Mouse (Mus musculus): Measurements from ENCODE around the gene Sdhaf2.
A peak's percentile ranks its signal among the peaks of the same experiment; 100 is the strongest.
"Not testable (repeated sequence)": the region's sequence is repeated elsewhere in the genome, so short reads cannot be mapped to it uniquely, and the experiment has no call there.

The Sdhaf2 gene

DNA sequence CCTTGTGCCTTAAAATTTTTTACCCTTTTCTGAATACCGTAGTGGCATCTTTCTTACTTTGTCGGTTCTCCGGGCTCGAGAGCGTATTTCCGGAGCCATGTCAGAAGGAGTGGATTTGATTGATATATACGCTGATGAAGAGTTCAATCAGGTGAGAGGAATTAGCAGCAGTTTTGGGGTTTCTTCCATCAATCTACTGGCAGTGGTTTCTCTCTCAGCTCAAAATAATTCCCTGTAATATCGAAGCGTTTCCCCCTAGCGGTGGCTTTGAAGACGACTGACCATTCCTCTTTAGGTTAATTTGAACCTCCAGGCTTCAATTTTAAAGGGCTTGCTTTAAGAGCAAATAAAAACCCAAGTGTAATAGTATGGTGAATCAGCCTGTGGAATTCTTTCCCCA lies at the start of gene Sdhaf2:
TSS of gene Sdhaf2 (minus strand) at position 233 of the 400 bp plus-strand sequence.
- no peak for DNase-seq (ENCODE audit: low spot score)

DNA sequence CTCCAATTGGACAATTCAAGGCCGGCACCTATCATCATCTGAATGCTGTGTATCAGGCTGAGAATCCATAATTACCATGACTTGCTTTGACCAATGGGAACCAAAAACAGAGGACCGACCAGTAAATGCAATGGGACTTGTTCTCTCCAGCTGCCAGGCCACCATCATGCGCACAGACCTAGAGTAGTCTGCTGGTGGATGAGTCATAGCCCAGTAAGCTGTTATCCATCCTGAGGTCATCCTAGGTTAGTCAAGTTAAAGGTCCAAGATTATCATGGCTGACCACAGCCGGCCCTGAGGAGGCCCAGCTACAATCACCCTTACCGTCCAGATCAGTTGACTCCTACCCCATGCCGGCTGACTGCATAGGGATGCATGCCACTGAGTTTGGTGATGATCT lies 43.7 kb upstream of the Sdhaf2 start:
- no peak for DNase-seq (ENCODE audit: low spot score)

DNA sequence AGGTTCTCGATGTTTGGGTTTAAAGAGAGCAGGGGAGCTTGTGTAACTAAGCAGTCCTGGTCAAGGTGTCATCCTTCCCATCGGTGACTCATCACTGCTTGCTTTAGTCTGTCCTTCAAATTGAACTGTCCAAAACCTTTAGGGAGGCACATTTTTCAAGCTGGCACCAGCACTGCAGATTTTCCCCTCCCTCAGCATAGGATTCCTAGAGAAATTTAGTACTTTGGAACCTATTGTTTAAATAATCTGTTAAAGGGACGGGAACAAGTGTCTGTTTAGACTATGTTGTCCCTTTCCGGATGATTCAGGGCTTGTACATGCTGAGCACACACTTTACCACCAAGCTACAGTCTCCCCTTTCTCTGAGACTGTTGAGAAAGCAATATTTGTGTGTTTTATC lies 39.3 kb upstream of the Sdhaf2 start:
- no peak for DNase-seq (ENCODE audit: low spot score)

DNA sequence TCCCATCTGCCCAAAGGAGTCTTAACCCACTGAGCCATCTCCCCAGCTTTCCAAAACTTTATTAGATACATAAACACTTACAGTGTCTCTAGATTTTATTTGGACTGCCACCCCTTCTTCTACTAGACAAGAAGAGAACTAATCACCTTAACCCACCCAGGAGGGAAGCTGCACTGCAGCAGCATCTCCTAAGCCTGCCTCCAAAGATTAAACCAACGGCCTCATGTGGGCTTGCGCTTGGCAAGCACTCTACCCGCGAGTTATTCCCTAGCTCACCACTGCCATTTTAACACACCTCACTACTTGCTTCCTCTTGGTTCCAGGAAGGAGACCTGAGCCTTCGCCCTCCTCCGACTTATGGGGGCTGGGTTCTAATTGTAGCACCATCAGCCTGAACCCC lies 38.3 kb upstream of the Sdhaf2 start:
- no peak for DNase-seq (ENCODE audit: low spot score)

DNA sequence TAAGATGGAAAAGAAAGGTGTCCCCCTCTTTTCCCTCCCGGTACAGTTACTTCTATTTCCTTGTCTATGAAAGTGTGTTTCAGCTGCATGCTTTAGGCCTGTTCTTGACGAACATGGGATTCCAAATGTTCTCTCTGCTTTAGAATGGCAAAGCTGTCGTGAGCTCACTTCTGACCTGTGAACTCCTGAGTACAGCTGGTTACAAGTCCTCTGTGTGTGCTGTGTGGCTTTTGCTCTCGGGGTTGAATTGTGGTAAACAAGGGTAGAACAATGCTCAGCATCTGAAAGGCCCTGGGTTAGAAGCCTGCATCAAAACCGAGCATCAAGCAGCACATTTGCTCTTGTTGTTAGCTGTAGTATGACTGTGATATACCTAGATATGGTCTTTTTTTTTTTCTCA lies 36.4 kb upstream of the Sdhaf2 start:
- no peak for DNase-seq (ENCODE audit: low spot score)

DNA sequence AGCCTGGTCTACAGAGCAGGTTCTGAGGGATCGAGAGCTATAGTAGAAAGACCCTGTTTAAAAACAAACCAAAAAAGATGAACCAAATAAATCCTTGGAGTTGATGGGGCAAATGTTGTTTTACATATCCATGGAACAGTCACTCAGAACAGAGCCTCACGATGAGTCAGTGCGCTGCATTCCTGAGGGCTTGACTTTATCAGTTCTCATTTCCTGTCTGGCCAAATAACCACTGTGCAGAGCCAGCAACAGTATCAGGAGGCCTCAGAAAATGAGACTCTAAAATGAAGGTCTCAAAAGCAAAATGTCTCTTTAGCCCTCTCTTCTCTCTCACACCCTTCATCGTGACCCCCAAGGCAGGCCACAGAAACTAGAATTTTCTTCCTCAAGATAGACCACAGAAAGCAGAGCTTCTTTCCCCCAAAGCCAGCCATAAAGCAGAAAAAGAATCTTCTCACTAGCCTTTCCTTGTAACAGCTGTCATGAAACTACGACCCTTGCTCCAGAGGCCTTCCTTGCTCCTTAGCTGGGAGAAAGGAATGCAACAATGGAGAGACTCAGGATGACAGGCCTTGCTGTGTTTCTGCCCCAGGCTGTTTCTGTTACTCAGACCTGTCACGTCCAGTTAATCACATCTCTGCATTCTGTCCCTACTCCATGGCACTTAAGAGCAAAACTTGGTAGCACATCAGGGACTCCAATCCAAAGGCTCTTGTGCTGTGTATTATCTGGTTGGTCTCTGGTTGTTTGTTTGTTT lies 35.8 kb upstream of the Sdhaf2 start:
- no peak for DNase-seq (ENCODE audit: low spot score)

DNA sequence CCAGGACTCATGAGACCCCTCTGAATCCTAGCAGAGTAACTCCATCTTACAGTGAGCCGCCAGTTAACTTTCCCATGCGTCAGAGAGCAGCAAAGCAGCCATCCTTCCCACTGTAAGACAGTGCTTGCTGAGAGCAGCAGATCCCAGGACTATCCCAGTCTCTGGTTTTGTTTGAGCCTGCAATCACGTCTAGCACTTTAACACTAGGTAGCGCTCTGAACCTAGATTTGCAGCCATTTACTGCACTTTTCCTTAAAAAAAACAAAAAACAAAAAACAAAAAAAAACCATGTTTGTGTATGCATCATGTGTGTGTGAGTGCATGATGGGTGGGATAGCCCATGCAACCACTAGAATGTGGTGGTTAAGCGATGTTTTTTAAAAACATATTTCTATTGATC lies 34.2 kb upstream of the Sdhaf2 start:
- DNase-seq (ENCODE audit: low spot score), result no peak

DNA sequence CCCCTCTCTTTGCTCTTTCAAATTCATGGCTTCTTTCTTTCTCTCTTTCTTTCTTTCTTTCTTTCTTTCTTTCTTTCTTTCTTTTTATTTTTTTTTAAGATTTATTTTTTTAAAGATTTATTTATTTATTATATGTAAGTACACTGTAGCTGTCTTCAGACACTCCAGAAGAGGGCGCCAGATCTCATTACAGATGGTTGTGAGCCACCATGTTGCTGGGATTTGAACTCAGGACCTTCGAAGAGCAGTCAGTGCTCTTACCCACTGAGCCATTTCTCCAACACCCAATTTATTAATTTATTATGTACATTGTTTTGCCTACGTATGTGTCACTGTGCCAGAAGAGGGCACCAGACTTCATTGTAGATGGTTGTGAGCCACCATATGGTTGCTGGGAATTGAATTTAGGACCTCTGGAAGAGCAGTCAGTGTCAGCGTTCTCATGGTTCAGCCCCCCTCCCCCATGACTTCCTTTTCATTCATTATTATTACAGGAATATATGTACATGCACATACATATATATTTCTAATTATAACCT lies 32.0 kb upstream of the Sdhaf2 start:
- DNase-seq (ENCODE audit: low spot score), result not testable (repeated sequence)

DNA sequence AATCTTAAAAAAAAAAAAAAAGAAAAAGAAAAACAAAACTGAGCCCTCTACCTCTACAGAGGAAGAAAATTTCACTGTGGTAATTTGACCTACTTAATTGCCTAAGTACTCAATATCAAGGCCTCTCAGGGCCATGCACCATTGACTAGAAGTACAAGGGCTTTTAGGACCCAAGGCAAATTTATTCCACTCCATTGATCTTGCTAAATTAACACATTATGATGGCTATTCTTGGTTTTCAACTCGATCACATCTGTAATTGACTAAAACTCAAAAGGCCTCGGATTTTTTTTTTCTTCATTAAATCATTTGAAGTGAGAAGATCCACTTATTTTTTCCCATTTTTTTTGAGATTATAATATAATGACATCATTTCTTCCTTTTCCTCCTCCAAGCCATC lies 31.5 kb upstream of the Sdhaf2 start:
- no peak for DNase-seq (ENCODE audit: low spot score)

DNA sequence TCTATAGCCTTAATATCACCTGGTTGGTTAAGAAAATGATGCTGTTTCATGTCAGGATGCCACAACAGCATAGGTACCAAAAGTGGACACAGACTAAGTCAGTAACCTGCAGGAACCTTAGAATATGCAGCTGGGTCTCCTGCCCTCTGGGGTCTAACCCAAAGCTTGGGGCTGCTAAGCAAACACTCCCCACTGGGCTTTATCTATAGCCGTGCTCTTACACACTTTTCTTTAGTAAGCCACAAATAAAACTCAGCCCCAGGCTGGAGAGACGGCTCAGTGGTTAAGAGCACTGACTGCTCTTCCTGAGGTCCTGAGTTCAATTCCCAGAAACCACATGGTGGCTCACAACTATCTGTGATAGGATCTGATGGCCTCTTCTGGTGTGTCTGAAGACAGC lies 31.1 kb upstream of the Sdhaf2 start:
- no peak for DNase-seq (ENCODE audit: low spot score)

DNA sequence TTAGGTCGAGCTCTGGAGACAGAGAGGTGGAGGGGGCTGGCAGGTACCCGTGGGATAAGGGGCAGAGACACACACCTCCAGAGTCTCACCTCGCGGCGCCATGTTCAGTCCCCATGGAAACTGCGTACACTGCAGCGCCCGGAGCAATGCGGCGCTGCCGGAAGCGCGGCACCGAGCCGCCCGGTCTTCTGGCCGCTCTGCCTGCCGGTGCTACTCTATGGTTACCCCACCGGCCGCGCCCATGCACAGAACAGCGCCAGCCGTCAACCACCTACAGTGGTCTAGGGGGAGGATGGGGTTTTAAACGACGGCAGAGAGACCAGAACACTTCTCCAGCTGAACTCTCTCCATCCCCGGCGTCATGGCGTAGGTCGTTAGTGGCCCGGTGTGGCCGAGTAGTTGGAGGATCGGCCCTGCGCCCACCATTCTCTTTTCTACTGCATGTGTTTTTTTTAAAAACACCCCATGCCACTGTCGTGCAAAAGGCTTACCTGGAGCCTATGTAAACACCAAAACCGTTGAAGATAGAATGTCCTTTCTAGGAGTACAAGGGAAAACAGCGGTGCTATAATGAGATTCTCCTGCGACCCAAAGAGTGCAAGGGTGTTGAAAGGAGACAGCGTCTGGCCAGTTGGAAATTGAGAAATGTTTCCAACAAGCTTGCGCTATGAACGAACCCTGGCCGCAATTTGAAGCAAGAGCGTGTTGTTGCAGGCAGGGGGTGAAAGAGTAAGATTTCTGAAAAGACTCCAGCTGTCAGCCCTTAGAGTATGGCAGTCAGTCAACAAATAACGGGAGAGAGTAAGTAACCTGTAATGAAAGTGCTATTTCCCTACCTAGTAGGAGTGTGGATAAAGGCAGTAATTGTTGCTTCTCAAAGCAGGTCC lies 29.9 kb upstream of the Sdhaf2 start, which contains the start of gene Tmem216:
TSS of gene Tmem216 (minus strand) at position 615 of the 887 bp plus-strand sequence.
- DNase-seq (ENCODE audit: low spot score), result peak; percentile 78

DNA sequence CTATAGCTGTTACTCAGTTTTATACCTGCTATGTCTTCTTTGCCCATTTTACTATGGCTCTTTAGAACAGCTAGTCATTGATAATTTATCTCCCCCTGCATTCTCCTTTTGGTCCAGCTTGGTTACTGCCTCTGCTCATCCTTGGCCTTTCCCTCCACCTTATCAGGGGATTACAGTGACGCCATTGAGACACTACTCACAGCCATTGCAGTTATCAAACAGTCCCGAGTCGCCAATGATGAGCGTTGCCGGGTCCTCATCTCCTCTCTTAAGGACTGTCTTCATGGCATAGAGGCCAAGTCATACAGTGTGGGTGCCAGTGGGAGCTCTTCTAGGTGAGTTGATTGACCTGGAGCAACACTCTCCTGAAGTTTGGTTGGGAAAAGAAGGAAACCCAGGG lies 13.5 kb upstream of the Sdhaf2 start:
- no peak for DNase-seq (ENCODE audit: low spot score)

DNA sequence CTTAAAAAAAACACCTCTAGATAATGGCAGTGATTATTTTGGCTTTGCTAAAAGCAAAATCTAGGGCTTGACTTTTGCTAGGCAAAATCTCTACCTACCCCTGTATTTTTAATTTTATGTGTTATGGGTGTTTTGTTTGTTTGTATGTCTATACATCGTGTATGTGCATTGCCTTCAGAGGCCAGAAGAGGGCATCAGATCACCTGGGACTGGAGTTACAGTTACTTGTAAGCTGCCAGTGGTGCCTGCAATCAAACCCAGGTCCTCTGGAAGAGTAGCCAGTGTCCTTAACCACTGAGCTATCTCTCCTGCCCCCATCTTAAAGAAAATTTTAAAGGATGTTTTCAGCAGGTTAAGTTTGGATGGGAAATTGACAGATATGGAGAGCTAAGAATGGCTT lies 4.1 kb upstream of the Sdhaf2 start:
- DNase-seq (ENCODE audit: low spot score), result no peak

DNA sequence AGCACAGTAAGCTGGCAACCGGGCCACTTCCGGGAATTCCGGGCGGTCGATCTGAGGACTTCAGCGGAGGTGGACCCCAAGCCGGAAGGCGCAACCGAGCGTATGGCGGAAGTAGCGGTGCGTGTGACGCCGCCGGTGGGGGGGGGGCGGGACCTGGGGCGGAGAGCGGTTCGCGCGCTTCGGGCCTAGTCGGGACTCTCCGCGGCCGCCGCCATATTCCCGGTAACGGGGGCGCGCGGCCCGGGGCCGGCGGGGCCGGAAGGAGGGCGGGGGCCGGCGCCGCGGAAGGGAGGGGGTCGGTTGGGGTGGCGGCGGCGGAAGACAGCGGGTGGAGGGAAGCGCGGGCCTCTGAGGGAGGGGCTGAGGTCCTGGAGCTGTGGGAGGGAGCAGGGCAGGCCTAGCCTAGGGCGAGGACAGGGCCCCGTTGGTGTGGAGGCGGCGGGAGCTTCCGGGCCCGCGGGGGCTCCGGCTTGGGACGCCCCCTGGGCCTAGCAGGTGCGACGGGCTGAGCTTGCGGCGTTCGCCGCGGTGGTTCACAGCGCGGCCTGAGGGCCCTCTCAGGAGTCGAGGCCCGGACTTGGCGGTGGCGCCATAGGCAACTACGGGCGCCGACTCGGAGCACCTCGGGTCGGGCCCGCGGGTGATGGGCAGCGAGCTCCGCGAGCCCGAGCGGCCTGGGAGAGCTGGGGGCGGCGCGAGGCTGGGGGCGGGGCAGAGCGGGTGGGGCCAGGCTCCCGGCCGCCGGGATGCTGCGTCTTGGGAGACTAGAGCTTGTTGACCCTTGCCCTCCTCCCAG lies 638 bp downstream of the Sdhaf2 start, which contains the start of gene Cpsf7:
TSS of gene Cpsf7 (plus strand) at position 161 of the 796 bp plus-strand sequence.
- peak; percentile 83 for DNase-seq (ENCODE audit: low spot score)

DNA sequence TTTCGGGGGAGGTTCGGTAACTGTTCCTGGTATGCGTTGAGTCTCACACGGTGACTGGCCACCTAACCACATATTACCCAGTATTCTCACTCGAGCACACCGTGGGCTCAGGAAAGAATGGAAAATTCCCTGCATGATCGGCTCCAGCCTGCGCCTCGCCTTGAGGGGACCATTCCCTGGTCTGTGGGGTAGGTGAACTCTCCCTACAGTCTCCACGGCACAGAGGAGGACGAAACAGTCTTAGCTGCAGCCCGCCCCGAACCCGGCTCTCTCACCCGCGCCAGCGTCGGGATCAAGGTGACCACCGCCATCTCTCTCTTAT lies 1.2 kb downstream of the Sdhaf2 start:
- no peak for DNase-seq (ENCODE audit: low spot score)

DNA sequence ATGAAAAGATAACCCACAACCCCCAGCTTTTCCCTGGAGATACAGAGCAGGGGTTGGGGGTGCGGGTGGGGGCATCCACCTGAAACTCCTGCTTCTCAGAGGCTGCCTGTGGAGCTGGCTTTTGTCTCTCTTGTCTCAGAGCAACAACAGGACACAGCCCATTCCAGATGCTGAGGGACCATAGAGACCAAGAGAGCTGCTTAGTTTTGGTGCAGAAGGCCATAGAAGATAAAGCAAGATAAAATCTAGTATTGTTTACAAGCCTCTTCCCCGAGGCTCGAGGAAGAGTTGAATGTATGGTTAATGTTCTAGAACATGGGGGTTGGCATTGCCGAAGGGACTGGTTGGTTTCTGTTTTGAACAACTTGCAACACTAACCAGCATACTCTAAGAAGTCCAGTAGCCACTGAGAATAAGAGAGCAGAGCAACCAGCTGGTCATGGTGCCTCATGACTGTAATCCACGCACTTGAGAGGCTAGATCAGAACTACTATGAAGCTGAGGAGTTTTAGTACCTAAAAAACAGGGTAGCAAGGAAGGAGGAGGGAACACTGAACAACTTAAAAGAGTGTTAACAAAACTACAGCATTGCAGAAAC lies 2.4 kb downstream of the Sdhaf2 start:
- no peak for DNase-seq (ENCODE audit: low spot score)

DNA sequence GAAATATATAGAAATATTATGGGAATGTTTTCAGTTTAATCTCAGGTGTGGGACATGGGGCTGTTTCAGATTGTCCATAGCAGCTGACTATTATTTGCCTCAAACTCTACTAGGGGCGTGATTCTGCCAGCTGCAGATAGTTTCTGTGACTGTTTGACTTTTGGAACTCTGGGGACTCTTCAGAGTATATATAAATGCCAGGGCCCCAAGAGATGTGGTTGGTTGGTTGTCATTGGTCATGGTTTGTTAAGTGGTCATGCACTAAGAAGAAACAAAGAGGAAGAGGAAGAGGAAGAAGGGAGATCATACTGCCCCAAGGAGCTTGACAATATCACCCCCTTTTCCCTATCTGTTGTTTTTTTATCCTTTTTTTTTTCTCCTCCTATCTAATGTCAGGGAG lies 4.0 kb downstream of the Sdhaf2 start:
- no peak for DNase-seq (ENCODE audit: low spot score)

DNA sequence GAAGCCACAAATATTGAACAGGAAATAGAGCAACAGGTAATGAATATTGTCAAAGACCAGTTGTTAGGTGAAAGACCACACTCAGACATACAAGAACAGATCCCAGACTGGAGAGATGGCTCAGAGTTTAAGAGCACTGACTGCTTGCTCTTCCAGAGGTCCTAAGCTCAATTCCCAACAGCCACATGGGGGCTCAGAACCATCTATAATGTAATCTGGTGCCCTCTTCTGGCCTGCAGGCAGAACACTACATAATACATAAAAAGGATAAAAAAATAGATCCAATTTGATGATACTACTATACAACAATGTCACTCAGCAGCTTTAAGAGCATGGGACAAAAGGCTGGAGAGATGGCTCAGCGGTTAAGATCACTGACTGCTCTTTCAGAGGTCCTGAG lies 5.6 kb downstream of the Sdhaf2 start:
- DNase-seq (ENCODE audit: low spot score), result no peak

DNA sequence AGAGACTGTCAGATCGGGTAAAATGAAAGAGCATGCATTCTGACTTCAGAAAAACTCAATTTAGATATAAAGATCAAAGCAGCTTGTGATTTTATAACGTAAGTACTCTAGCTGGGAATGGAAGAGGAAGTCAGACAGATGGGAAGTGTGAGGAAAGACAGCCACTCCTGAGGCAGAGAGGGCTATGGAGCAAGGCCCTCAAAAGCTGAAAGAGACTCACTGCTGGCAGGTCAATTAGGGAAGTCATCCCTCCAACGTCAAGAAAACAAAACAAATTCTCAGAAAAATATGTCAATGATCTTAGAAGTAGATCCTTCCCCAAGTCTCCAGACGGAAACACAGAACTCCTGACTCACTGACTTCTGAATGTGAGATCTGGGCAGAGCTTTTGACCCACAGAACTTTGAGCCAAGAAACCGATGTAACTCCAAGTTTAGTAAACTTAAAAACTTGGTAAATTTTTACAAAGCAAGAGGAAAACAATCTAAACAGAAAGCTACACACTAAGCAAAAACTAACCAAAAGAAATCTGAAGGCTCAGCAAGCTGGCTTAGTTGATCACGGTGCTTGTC lies 15.1 kb downstream of the Sdhaf2 start:
- DNase-seq (ENCODE audit: low spot score), result no peak

DNA sequence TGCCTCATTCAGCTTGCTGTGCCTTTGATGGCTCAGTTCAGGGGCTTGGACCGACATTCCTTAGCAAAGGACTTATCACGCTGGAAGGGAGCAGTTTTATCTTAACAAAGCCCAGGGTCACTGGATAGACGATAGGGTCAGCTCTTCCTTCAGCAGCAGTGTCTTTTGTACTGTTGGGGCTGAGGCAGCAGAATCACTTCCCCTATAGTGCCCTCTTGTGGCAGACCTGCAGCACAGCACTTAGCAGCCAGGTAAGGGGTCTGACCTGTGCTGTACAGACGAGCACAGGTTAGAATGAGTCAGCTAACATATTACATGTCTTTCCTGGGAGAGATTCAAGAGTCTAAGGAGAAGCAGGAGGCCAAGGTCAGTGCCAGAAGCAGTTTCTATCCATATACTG lies 23.4 kb downstream of the Sdhaf2 start:
- DNase-seq (ENCODE audit: low spot score), result peak; percentile 23

DNA sequence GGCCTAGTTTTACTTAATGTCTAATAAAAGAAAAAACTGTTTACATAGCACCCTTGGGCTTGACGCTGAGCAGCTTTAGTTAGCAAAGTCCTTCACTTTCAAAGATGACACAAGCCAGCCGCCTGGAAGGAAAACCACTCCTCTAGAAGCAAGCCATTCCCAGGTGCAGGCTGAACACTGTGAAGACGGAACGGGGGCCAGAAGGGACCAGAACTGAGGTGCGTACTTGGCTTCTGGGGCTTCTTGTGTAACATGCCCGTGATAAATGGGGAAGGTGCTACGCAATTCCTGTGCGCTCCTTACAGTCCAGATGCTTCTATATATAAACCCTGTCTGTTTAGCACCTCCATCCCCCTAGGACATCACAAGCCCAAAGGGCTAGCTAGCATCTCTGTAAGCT lies 25.4 kb downstream of the Sdhaf2 start:
- no peak for DNase-seq (ENCODE audit: low spot score)
